8 mouse cellular contexts compared by ENCODE assay signal in the genomic region with DNA sequence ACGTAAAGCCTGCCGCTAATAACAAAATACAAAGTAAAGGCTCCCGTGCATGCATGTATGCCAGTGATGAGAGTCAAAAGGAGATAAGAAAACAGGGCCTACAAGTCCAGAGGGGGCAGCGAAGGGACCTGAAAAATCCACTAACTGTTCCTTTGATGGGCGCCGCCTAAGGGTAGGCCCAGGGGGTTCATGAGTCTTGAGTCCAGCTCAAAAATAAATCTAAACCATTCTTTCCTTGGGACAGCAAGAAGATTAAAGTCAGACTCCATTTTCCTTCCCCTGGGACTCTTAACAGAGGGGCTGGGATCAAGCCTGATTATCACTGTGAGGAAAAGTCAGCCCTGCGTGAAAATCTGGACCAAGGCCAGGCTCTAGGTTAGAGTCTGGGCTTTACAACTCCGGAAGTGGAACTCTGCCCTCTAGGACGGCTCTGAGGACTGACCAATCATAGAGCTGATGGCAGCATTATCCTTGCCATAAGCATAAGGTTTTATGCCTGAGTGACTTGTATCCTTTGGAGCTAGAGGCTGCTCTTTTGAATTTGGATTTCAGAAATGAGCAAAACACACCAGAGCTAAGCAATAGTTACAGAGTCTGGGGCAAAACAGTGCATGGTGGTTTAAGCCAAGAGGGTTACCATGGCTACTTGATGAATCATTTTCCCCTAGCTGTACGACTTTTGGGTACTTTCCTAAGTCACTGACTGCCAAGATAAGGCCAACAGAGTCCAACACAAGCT.
DNase-seq lines count a peak whose midpoint lies in the region; ATAC-seq lines count a peak whose summit lies in the region.

No protein-coding gene starts in this region.

- no peak overlapping the region for H3K4me3 ChIP-seq in neural tube, embryonic 15.5 days (replicated peaks)

- no peaks in the 10 kb centered on the region for H3K9me3 ChIP-seq in neural tube, embryonic 15.5 days (replicated peaks)

- peaks cover 39% of the 10 kb centered on the region for H3K4me1 ChIP-seq in neural tube, embryonic 15.5 days

- 51% methylated on average over 10 of the region's 10 CpGs for WGBS in neural tube, embryonic 15.5 days

- H3K27ac ChIP-seq in neural tube, embryonic 15.5 days (replicated peaks): peak overlapping the region; percentile 70

- ATAC-seq in neural tube, embryonic 15.5 days (ENCODE audit: low FRiP score): peak; percentile 56
- no peak for ATAC-seq in erythroid progenitor cell, adult 5-6 weeks (replicated peaks; ENCODE audit: low FRiP score, poor library complexity, severe bottlenecking)

- no peaks in the 10 kb centered on the region for H3K36me3 ChIP-seq in neural tube, embryonic 15.5 days

- H3K9ac ChIP-seq in neural tube, embryonic 15.5 days (replicated peaks): no peak overlapping the region

- no peaks in the 10 kb centered on the region for H3K27me3 ChIP-seq in neural tube, embryonic 15.5 days (replicated peaks)

- intact Hi-C loops in left cerebral cortex, postnatal 4 days (cut with DNase I): no loop called here

- DNase-seq in left cerebral cortex, postnatal 4 days: peak; percentile 72
- DNase-seq in left cerebral cortex, adult 9 months (ENCODE audit: low spot score in 2 of 2): no peak
- DNase-seq in fibroblast of lung, adult 2 months (ENCODE audit: low read depth): peak; percentile 94
- peak; percentile 57 for DNase-seq in heart, postnatal 4 days
- peak; percentile 26 to 70 for DNase-seq in layer of hippocampus, adult 18-20 months (ENCODE audit: low spot score in 2 of 2)
- DNase-seq in thymus, postnatal 36 days: no peak

- no peak overlapping the region for H3K4me2 ChIP-seq in neural tube, embryonic 15.5 days

Comparison
In these comparisons a context has a peak if more than half of its experiments do, and no peak if none do; other contexts are left out.
1. DNase-seq: peak in left cerebral cortex, postnatal 4 days (single experiment), fibroblast of lung, adult 2 months (single experiment), heart, postnatal 4 days (single experiment) and layer of hippocampus, adult 18-20 months (2 of 2); none in left cerebral cortex, adult 9 months (0 of 2) and thymus, postnatal 36 days (0 of 2).